Mouse (Mus musculus) urinary bladder, postnatal 36 days (tissue): ENCODE measurements around the gene Asic2.

Source experiments
- DNase-seq, 2 experiments: peaks; one replicate each; pipeline ENCODE4 v3.0.0; 2022; ENCODE audit warnings: low spot score in 2 of 2, mixed read lengths in 1 of 2

Asic2 gene

GRCm38 (mm10) chr11:81013501-81013900, 954.8 kb downstream of the Asic2 start:
- no peak for DNase-seq

GRCm38 (mm10) chr11:81010766-81011165, 957.5 kb downstream of the Asic2 start:
- no peak for DNase-seq

DNA sequence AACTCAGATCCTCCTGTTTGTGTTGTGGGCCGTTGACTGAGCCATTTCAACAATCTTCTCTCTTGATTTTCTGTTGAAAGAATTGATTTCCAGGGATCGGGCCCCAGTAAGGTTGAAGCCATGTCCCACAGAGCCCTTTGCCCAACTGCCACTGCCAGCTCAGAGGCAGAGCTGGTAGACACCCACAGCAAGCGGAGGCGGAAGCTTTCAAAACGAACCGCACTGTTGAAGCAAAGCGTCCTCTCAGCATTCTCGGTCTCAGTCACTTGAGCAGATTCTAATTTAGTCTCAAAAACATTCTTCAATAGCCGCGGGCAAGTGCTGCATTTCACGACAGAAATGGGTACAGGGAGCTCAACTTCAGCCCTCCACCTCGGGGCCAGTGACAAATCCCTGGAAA, 958.9 kb downstream of the Asic2 start:
- no peak for DNase-seq

DNA sequence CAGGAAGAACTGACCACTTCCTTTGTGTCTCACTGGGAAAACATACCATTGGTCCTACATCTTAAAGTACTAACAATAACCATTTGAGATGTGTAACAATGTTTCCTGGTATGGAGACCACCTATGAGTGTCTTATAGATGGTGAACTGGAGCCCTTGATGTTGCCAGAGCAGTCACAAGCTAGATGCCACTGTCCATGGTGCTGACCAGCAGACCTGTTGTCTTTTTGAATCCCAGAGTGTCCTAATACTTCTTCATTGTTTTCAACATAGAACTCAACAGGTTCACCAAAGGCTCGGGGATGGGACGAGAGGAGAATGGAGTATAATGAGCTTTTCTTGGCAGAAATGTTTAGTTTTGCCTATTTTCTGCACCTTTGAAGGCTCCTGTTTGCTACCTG, 962.4 kb downstream of the Asic2 start:
- DNase-seq = no peak

DNA sequence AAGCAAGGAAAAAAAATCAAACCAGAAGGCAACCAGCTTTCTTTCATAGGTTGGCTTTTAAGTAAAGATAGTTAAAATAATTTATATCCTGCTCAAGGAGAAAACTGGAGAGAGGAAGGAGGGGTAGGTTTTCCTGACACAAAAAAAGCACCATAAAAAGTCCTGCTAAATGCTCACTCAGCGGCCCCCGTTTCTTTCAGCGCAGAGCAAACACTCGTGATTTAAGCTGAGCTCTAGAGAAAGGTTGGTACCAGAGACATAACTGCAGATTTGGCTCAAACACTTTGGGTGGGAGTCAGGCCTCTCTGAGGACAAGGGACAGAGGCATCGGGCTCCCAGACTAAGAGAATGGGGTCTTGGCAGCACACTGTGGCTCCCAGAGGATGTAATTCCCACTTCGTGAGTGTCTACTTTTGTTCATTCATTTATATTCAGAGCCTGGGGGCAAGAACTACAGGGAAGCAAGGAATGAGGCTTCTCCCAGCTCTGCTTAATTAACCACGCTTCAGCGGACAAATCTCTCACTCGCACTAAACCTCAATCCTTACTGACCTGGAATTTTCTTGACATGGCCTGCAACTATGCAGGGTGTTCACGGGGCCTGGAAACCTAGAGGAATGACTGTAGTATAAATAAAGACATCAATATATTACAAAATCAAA, 965.4 kb downstream of the Asic2 start:
- DNase-seq = no peak

- DNase-seq = no peak
These were observed 972.6 kb downstream of the Asic2 start for GRCm38 (mm10) chr11:80995621-80996020.

DNA sequence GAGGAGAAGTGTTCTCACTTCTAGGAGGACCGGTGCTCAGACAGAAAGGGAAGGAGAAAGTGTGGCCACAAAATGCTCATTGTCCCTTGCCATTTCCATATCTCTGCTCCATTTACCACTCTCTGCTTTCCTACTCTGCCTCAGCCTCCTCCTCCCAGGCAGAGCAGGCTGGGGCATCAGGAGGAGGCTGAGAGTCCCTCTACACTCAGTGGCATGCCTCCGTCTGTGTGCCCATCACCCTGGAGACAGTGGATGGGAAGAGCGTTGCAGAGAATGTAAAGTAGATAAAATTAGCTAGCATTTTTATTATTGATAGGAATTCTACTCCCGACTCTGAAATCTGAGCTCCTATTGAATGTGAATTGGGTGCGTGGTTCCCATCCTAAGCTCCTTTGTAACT, 984.7 kb downstream of the Asic2 start:
- DNase-seq = no peak

GRCm38 (mm10) chr11:80976239-80976855, 991.9 kb downstream of the Asic2 start:
- peak; percentile 20 to 36 for DNase-seq

GRCm38 (mm10) chr11:80974616-80975015, 993.6 kb downstream of the Asic2 start:
- DNase-seq = no peak

- peak in 1 of 2 experiments; percentile 67 for DNase-seq
These were observed 994.3 kb downstream of the Asic2 start for GRCm38 (mm10) chr11:80973976-80974375.

GRCm38 (mm10) chr11:80973273-80973672, 995.0 kb downstream of the Asic2 start:
- no peak for DNase-seq

GRCm38 (mm10) chr11:80967544-80967943, 1000.7 kb downstream of the Asic2 start:
- DNase-seq = no peak

GRCm38 (mm10) chr11:80966040-80966439, 1002.2 kb downstream of the Asic2 start:
- peak in 1 of 2 experiments; percentile 20 for DNase-seq

GRCm38 (mm10) chr11:80961326-80961725, 1006.9 kb downstream of the Asic2 start:
- DNase-seq = no peak

DNA sequence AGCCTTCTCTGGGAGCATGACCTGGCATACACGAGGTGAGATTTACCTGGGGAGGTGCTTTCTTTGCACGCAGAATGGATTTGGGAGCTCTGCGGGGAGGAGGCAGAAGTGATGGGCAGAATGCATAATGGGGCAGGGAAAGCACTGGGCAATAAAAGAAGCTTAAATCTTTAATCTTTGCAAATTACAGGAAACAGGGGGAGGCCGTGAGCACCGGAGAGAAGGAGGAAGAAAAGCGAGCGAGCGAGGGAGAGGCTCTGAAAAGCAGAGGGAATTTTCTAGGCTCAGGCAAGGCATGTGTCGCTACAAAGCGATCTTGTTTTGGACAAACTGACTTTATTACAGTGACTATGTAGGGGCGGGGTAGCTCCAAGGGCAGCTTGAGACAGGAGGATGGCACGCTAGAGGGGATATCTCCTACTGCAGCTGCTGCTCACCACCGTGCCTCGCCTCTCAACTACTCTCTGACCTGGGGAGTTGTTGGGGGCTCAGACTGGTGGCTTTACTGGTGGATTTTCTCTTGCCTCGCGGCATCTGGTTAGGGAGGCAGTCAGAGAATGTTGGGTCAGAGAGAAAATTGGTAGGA, 1010.1 kb downstream of the Asic2 start:
- no peak for DNase-seq

DNA sequence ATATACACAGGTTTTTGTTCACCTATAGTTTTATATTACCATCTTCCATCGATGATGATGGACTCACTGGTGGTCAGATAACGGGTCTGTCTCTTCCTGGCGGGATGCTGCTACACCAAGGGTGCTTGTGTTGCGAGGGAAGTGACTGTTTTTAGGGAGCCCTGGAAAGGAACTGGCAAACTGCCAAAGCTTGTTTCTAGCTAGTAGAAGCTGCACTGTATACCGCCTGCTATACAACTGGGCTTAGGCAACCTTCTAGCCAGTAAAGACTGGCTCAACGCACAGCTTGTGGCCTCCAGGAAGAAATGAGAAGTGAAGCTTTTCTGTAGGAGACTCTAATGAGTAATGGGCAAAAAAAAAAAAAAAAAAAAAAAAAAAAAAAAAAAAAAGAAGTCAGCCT, 1012.3 kb downstream of the Asic2 start:
- no peak for DNase-seq

DNA sequence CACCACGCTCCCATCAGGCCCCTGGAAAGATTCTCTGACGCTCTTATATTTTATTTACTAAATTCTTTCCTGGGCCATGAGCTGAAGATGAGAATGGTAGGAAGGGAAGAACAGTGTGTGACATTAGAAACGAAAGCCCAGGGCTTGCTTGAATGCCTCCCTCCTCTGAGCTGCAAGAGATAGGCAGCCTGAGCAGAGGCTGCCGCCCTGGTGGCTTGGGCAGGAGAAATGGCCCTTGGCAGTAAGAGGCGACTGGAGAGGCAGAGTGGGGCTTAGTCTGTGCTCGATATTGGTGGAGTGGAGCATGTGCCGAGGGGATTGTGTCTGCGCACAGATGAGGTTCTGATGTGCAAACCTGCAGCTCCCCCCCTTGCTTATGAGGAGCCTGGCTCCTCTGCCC, 1014.1 kb downstream of the Asic2 start:
- DNase-seq = no peak

GRCm38 (mm10) chr11:80949068-80949738, 1019.1 kb downstream of the Asic2 start:
- DNase-seq = no peak

GRCm38 (mm10) chr11:80948103-80948502, 1020.2 kb downstream of the Asic2 start:
- peak in 1 of 2 experiments; percentile 18 for DNase-seq

DNA sequence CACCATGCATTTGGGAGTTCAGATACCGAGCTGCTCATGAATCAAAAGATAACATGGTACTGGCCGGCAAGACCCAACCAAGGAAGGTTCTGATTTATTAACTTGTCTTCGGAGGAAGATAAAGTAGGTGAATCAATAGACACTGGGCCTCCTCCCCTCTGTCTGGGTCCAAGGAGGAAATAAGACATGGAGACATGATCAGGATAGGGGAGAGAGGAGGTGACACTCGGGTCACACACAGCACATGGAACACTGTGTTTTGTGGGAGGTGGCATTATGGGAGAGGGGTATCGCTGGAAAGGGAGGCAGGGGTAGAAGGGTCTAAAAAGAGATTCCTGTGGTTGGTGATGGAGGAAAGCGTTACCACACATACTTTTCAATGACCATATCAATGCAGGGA, 1022.1 kb downstream of the Asic2 start:
- no peak for DNase-seq

DNA sequence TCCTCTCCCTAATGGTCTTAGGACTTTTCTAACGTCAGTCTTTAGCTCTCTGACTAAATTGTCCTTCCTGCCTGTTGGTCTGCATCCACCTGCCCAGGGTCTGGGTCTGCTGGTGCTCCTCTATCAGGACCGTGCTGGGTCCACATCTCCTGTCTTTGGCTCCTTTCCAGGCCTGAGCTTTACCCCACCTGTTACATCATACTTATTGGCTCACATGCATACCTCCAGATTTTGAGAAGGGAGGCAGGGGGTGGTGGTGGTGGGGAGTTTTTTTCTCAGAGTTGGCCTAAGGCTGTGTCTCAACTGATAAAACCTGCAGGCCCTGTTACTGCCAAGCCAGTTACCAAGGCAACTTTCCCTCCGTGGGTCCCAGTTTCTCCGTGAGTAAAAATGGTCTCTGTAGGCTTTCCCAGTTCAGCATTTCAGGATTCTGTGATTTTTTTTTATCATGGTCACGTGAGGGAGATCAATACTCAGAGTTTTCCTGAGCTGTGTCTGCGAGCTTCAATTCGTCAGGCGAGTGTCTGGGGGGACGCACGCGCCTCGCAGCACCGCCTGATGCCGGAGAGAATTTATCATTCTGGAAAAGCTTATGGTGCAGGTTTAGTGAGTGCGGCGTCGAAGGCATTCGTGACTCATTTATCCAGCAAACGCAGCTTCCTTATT, 1044.8 kb downstream of the Asic2 start:
- DNase-seq = no peak

- DNase-seq = no peak
These were observed 1049.9 kb downstream of the Asic2 start for GRCm38 (mm10) chr11:80918332-80918731.
